Mouse (Mus musculus) layer of hippocampus, adult 9-11 months (tissue): Measurements from ENCODE around the gene D730048I06Rik.
"Not testable (repeated sequence)": the region's sequence is repeated elsewhere in the genome, so short reads cannot be mapped to it uniquely, and the experiment has no call there.

ENCODE experiments used
- DNase-seq: peaks from one replicate; pipeline ENCODE4 v3.0.0; 2022

Gene D730048I06Rik

DNA sequence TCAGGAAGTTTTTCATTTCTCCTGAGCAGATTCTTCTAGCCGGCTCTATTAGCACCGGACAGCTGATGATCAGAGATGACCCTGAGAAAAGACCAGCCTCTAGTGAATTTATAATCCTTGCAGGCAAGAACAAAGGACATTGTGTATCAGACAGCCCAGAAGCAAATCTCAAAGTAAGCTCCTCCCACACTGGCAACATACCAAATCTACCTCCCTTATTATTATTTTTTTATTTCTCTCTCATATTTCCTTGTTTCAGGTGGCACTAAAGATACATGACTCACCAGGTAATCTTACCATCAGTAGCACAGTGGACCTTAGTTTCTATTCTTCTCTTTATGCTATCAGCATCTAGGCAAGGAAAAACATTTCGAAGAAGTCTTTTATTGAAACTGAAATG, at the start of gene D730048I06Rik, which contains the start of gene Gm27235:
TSS of gene D730048I06Rik (minus strand) at position 112 of the 400 bp plus-strand sequence.
TSS of gene Gm27235 (minus strand) at position 101 of the 400 bp plus-strand sequence.
- no peak for DNase-seq

DNA sequence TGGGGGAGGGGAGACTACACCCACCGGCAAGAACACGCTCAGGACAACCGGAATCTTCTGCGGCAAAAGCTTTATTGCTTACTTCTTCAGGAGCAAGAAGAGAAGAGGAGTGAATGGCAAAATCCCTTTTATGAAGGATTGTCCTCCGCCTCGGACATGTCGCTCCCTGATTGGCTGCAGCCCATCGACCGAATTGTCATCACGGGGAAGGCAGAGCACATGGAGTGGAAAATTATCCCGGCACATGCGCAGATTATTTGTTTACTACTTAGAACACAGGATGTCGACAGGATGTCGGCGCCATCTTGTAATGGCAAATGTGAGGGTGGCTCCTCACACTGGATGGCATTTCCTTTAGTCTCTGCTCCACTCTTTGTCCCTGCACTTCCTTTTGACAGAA, 28.0 kb upstream of the D730048I06Rik start:
- DNase-seq, result not testable (repeated sequence)

GRCm38 (mm10) chr9:35798146-35798545, 8.2 kb upstream of the D730048I06Rik start:
- DNase-seq, result no peak

GRCm38 (mm10) chr9:35778009-35778408, 11.9 kb downstream of the D730048I06Rik start, which contains the start of gene Gm17727:
Gm17727 (minus strand) TSS chr9:35778109.
- DNase-seq, result no peak

- DNase-seq, result no peak
These were observed 33.1 kb downstream of the D730048I06Rik start for GRCm38 (mm10) chr9:35756843-35757242.

DNA sequence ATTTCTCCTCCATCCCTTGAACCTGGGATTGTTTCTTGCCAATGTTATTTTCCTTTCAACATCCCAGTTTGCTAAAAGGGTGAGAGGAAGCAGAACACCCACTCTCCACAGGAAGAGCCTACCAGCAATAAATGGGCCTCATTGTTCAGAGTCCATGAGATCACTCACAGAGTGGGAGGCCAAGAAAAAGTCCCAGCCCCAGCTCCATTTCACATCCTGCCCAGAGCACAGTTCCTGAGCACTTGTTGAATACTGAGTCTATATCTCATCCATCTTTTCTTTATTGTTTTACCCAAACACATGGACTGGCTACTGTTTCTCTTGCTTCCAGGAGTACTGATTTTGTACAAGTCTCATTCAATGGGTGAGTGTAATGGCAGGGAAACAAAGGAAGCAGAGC, 49.2 kb downstream of the D730048I06Rik start, which contains the start of gene Gm17677:
TSS of gene Gm17677 (plus strand) at position 301 of the 400 bp plus-strand sequence.
- no peak for DNase-seq
